Mouse (Mus musculus): ENCODE results near the gene Wfdc21. TPM values are rescaled to one million over a fixed set of nuclear protein-coding genes. Genes with fewer than 3 reads are reported as not detected.

Wfdc21 gene
- polyA plus RNA-seq, 1 experiment from 2014 or later, result 1.3 TPM

- WGBS, result 68% methylated on average over 8 of the region's 8 CpGs
These were observed 41.6 kb downstream of the Wfdc21 start for GRCm38 (mm10) chr11:83788331-83788730.

GRCm38 (mm10) chr11:83789259-83789658 is 42.5 kb downstream of the Wfdc21 start:
- no peaks in the 10 kb centered on the region for H3K9me3 ChIP-seq
- H3K27me3 ChIP-seq, result no peaks in the 10 kb centered on the region
- no peak overlapping the region for H3K4me2 ChIP-seq
- H3K36me3 ChIP-seq, result 0 out of 2 replicates have a peak, but pooled peaks cover under 1% of the 10 kb centered on the region
- H3K4me3 ChIP-seq, result no peak overlapping the region
- H3K4me1 ChIP-seq, result no peaks in the 10 kb centered on the region
- no peak overlapping the region for H3K9ac ChIP-seq
- 64% methylated on average over 13 of the region's 13 CpGs for WGBS
- ATAC-seq (ENCODE audit: insufficient number of reproducible peaks, low FRiP score, low TSS enrichment, low read depth), result no peak
- no peak overlapping the region for H3K27ac ChIP-seq

More at GRCm38 (mm10) chr11:83788331-83788730, 41.6 kb downstream of the Wfdc21 start:
- Histone ChIP-seq H3K27ac (no peak overlapping the region), H3K4me1 (no peaks in the 10 kb centered on the region), H3K9me3 (no peaks in the 10 kb centered on the region), H3K27me3 (no peaks in the 10 kb centered on the region), H3K9ac (no peak overlapping the region), H3K4me2 (no peak overlapping the region), H3K36me3 (0 out of 2 replicates have a peak, but pooled peaks cover 6% of the 10 kb centered on the region), H3K4me3 (no peak overlapping the region)
- no peak for ATAC-seq (ENCODE audit: insufficient number of reproducible peaks, low FRiP score, low TSS enrichment, low read depth)

- Histone ChIP-seq H3K27me3 (no peaks in the 10 kb centered on the region), H3K4me1 (no peaks in the 10 kb centered on the region), H3K4me2 (no peak overlapping the region), H3K9me3 (no peaks in the 10 kb centered on the region), H3K4me3 (no peak overlapping the region), H3K36me3 (no peaks in the 10 kb centered on the region), H3K27ac (no peak overlapping the region), H3K9ac (no peak overlapping the region)
- 59% methylated on average over 4 of the region's 4 CpGs for WGBS
- no peak for ATAC-seq (ENCODE audit: insufficient number of reproducible peaks, low FRiP score, low TSS enrichment, low read depth)
These were observed 44.4 kb downstream of the Wfdc21 start for GRCm38 (mm10) chr11:83791133-83791532.

- Histone ChIP-seq H3K36me3 (no peaks in the 10 kb centered on the region), H3K9ac (no peak overlapping the region), H3K27me3 (no peaks in the 10 kb centered on the region), H3K4me2 (no peak overlapping the region), H3K4me1 (no peaks in the 10 kb centered on the region), H3K4me3 (no peak overlapping the region), H3K27ac (no peak overlapping the region), H3K9me3 (no peaks in the 10 kb centered on the region)
- ATAC-seq (ENCODE audit: insufficient number of reproducible peaks, low FRiP score, low TSS enrichment, low read depth), result no peak
- 78% methylated on average over 12 of the region's 12 CpGs for WGBS
These were observed 45.7 kb downstream of the Wfdc21 start for GRCm38 (mm10) chr11:83792316-83792914.

GRCm38 (mm10) chr11:83793264-83793663 is 46.5 kb downstream of the Wfdc21 start:
- no peak for ATAC-seq (ENCODE audit: insufficient number of reproducible peaks, low FRiP score, low TSS enrichment, low read depth)
- Histone ChIP-seq H3K4me1 (no peaks in the 10 kb centered on the region), H3K36me3 (no peaks in the 10 kb centered on the region), H3K9ac (no peak overlapping the region), H3K27me3 (no peaks in the 10 kb centered on the region), H3K4me3 (no peak overlapping the region), H3K9me3 (no peaks in the 10 kb centered on the region), H3K27ac (no peak overlapping the region), H3K4me2 (no peak overlapping the region)
- 83% methylated on average over 14 of the region's 14 CpGs for WGBS

GRCm38 (mm10) chr11:83796112-83796511 is 49.4 kb downstream of the Wfdc21 start:
- H3K4me1 ChIP-seq, result no peaks in the 10 kb centered on the region
- no peaks in the 10 kb centered on the region for H3K36me3 ChIP-seq
- H3K27me3 ChIP-seq, result no peaks in the 10 kb centered on the region
- no peak overlapping the region for H3K9ac ChIP-seq
- H3K27ac ChIP-seq, result no peak overlapping the region
- no peaks in the 10 kb centered on the region for H3K9me3 ChIP-seq
- 57% methylated on average over 6 of the region's 6 CpGs for WGBS
- no peak overlapping the region for H3K4me3 ChIP-seq
- no peak overlapping the region for H3K4me2 ChIP-seq
- no peak for ATAC-seq (ENCODE audit: insufficient number of reproducible peaks, low FRiP score, low TSS enrichment, low read depth)

GRCm38 (mm10) chr11:83796980-83797608 is 50.4 kb downstream of the Wfdc21 start:
- H3K4me1 ChIP-seq, result no peaks in the 10 kb centered on the region
- H3K27me3 ChIP-seq, result no peaks in the 10 kb centered on the region
- no peak overlapping the region for H3K4me3 ChIP-seq
- H3K36me3 ChIP-seq, result no peaks in the 10 kb centered on the region
- no peaks in the 10 kb centered on the region for H3K9me3 ChIP-seq
- no peak overlapping the region for H3K27ac ChIP-seq
- H3K4me2 ChIP-seq, result no peak overlapping the region
- H3K9ac ChIP-seq, result no peak overlapping the region
- no peak for ATAC-seq (ENCODE audit: insufficient number of reproducible peaks, low FRiP score, low TSS enrichment, low read depth)
- WGBS, result 75% methylated on average over 10 of the region's 10 CpGs

- H3K9ac ChIP-seq, result no peak overlapping the region
- H3K4me3 ChIP-seq, result no peak overlapping the region
- no peaks in the 10 kb centered on the region for H3K27me3 ChIP-seq
- H3K36me3 ChIP-seq, result no peaks in the 10 kb centered on the region
- no peak for ATAC-seq (ENCODE audit: insufficient number of reproducible peaks, low FRiP score, low TSS enrichment, low read depth)
- H3K9me3 ChIP-seq, result no peaks in the 10 kb centered on the region
- no peak overlapping the region for H3K4me2 ChIP-seq
- no peak overlapping the region for H3K27ac ChIP-seq
- WGBS, result 71% methylated on average over 12 of the region's 12 CpGs
- no peaks in the 10 kb centered on the region for H3K4me1 ChIP-seq
These were observed 53.2 kb downstream of the Wfdc21 start for GRCm38 (mm10) chr11:83799871-83800430.

GRCm38 (mm10) chr11:83802166-83802565 is 55.4 kb downstream of the Wfdc21 start:
- no peak for ATAC-seq (ENCODE audit: insufficient number of reproducible peaks, low FRiP score, low TSS enrichment, low read depth)
- Histone ChIP-seq H3K4me3 (no peak overlapping the region), H3K4me2 (no peak overlapping the region), H3K9me3 (no peaks in the 10 kb centered on the region), H3K36me3 (no peaks in the 10 kb centered on the region), H3K27ac (no peak overlapping the region), H3K27me3 (no peaks in the 10 kb centered on the region), H3K9ac (no peak overlapping the region), H3K4me1 (no peaks in the 10 kb centered on the region)
- 65% methylated on average over 8 of the region's 8 CpGs for WGBS

Other genes with a start within 250 kb of the Wfdc21 start
- not detected in 2 replicates for gene Heatr9, start 224.8 kb upstream of the Wfdc21 start, polyA plus RNA-seq (2015; fragmentation: Nextera tagmentation; extraction: Ambion mirVana)
- 0.37 and 1.0 TPM in 2 replicates for gene Ccl5, start 216.4 kb upstream of the Wfdc21 start, polyA plus RNA-seq (2015; fragmentation: Nextera tagmentation; extraction: Ambion mirVana)
- 8.8 and 8.9 TPM in 2 replicates for gene Ccl9, start 168.3 kb upstream of the Wfdc21 start, polyA plus RNA-seq (2015; fragmentation: Nextera tagmentation; extraction: Ambion mirVana)
- gene Ccl6, start 153.9 kb upstream of the Wfdc21 start, polyA plus RNA-seq (2015; fragmentation: Nextera tagmentation; extraction: Ambion mirVana), result 6.3 and 6.7 TPM in 2 replicates
- not detected in 2 replicates for gene Rpl9-ps1, start 101.3 kb upstream of the Wfdc21 start, polyA plus RNA-seq (2015; fragmentation: Nextera tagmentation; extraction: Ambion mirVana)
- gene Ccl3, start 97.6 kb upstream of the Wfdc21 start, polyA plus RNA-seq (2015; fragmentation: Nextera tagmentation; extraction: Ambion mirVana), result 0.56 and 0.73 TPM in 2 replicates
- gene Ccl4, start 84.4 kb upstream of the Wfdc21 start, polyA plus RNA-seq (2015; fragmentation: Nextera tagmentation; extraction: Ambion mirVana), result 0.76 and 0.95 TPM in 2 replicates
- gene Wfdc17, start 42.9 kb upstream of the Wfdc21 start, polyA plus RNA-seq (2015; fragmentation: Nextera tagmentation; extraction: Ambion mirVana), result 1.6 and 1.7 TPM in 2 replicates
- gene Wfdc18, start 37.9 kb upstream of the Wfdc21 start, polyA plus RNA-seq (2015; fragmentation: Nextera tagmentation; extraction: Ambion mirVana), result 0.88 and 1.4 TPM in 2 replicates
- 22.0 and 25.7 TPM in 2 replicates for gene Heatr6, start 6.8 kb downstream of the Wfdc21 start, polyA plus RNA-seq (2015; fragmentation: Nextera tagmentation; extraction: Ambion mirVana)
- gene Hnf1b, start 103.1 kb downstream of the Wfdc21 start, polyA plus RNA-seq (2015; fragmentation: Nextera tagmentation; extraction: Ambion mirVana), result 0.08 TPM in 1 of 2 replicates, not detected in the other
- gene Ddx52, start 195.1 kb downstream of the Wfdc21 start, polyA plus RNA-seq (2015; fragmentation: Nextera tagmentation; extraction: Ambion mirVana), result 29.4 and 32.5 TPM in 2 replicates
- 8.9 and 11.0 TPM in 2 replicates for gene Synrg, start 217.5 kb downstream of the Wfdc21 start, polyA plus RNA-seq (2015; fragmentation: Nextera tagmentation; extraction: Ambion mirVana)